In genomic region chr8:124212148-124212547, GRCm38 (mm10) we compare ENCODE assay signal across 8 mouse cellular contexts.
"Had no signal": no experiment of that assay in that cellular context is flagged by ENCODE, and none has a peak within 500 bp of the region (broad histone marks: within the 10 kb centered on the region; RNA-seq: fewer than 3 reads in every experiment).

No protein-coding gene starts in this region.

- H3K4me1 ChIP-seq: midbrain, embryonic 12.5 days; stomach, embryonic 15.5 days had no signal

- H3K27ac ChIP-seq: limb, embryonic 13.5 days; liver, embryonic 14.5 days; midbrain, embryonic 12.5 days had no signal

- H3K27me3 ChIP-seq: limb, embryonic 13.5 days; midbrain, embryonic 12.5 days; stomach, embryonic 15.5 days had no signal

- DNase-seq: left cerebral cortex, postnatal 4 days; lung, adult 18-20 months; right cerebral cortex, postnatal 14 days; thymus, postnatal 4 days had no signal

- H3K36me3 ChIP-seq: limb, embryonic 13.5 days; midbrain, embryonic 12.5 days; stomach, embryonic 15.5 days had no signal

- H3K9ac ChIP-seq: limb, embryonic 13.5 days; liver, embryonic 14.5 days; midbrain, embryonic 12.5 days; stomach, embryonic 15.5 days had no signal

- H3K4me2 ChIP-seq: limb, embryonic 13.5 days; midbrain, embryonic 12.5 days; stomach, embryonic 15.5 days had no signal

- H3K4me3 ChIP-seq: limb, embryonic 13.5 days; midbrain, embryonic 12.5 days; stomach, embryonic 15.5 days had no signal

- H3K9me3 ChIP-seq: limb, embryonic 13.5 days; midbrain, embryonic 12.5 days; stomach, embryonic 15.5 days had no signal
